Mouse (Mus musculus): ENCODE data around the gene Ruvbl1. TPM values are rescaled to one million over a fixed set of nuclear protein-coding genes. Genes with fewer than 3 reads are reported as not detected.

Gene Ruvbl1
- total RNA-seq (2021), result 10 to 100 TPM; 40.3 to 41.1 TPM
- long read RNA-seq, experiment 1, transcript Ruvbl1-201 (11 exons, 1,675 nt), result major isoform, 31 of 36 reads
- long read RNA-seq, experiment 1, partial matches to known transcripts, result 1 of 36 reads
- long read RNA-seq, experiment 1, other reads (novel, unspliced or antisense), result 4 of 36 reads
- long read RNA-seq, experiment 2, transcript Ruvbl1-201 (11 exons, 1,675 nt), result major isoform, 49 of 54 reads
- long read RNA-seq, experiment 2, partial matches to known transcripts, result 2 of 54 reads
- long read RNA-seq, experiment 2, other reads (novel, unspliced or antisense), result 3 of 54 reads

DNA sequence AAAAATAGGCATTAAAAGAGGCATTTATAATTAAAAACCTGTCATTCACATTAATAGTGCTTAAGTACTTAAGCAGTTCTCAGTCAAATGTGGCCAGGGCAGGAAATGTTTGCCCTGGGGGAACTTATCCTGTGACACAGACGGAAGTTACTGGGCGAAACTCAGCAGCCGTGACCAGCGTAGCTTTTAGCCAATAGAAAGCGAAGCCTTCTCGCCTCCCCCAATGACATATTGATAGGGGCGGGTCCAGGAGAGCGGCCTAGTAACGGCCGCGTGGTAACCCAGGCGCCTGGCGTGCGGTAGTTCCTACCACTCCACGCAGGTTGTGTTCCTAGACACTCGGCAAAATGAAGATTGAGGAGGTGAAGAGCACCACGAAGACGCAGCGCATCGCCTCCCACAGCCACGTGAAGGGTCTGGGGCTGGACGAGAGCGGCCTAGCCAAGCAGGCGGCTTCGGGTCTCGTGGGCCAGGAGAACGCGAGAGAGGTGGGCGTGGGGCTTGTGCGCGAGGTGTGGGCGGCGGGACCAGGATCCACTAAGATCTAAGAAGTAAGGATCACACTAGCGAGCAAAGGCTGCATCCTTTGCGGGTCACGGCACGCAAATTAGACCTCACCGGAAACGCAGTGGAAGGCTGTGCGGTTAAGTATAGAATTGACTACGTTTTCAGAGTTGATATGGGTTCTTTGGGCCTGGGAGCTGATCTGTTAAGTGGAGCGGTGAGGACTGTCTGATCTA is at the start of gene Ruvbl1:
Ruvbl1 (plus strand) TSS at position 229 of the 740 bp plus-strand sequence.
- peak within 1 kb of the TSS; percentile 73 for H3K27ac ChIP-seq
- TF ChIP-seq CTCF (conservative IDR thresholded peaks at IDR 0.05), result no peak
- DNase-seq (ENCODE audit: low spot score in 2 of 2), result peak; percentile 92 to 95
- H3K4me3 ChIP-seq, result peak within 1 kb of the TSS; percentile 68

DNA sequence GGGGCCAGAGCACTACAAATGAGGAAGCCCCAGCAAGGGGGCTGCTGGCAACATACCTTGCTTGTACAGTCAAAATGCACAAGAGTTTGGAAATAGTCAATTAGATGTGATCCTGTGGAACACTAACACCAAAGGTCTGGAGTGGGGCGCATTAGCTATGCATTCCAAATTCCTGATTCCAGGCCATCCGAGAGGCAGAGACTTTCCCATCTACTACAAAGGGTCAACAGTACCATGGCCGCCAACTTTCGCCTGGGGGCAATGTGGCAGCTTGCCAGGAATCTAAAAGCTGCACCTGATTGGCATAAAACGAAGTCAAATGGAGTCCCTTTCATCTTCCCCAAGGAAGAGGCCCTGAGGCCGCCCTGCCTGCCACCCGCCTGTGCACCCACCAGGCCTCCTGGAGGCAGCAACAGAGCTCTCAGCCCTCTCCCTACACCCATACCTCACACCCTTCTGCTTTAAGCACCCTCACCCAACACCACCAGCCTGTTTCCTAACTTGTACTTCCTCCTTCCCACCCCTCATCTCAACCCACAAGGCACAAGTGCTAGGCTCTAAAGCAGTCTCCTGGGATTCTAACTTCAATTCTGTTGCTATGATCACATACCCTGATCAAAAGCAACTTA is 49.0 kb upstream of the Ruvbl1 start:
- DNase-seq (ENCODE audit: low spot score in 2 of 2), result no peak
- H3K27ac ChIP-seq, result no peak overlapping the region
- H3K4me3 ChIP-seq, result no peak overlapping the region
- no peak for TF ChIP-seq CTCF (conservative IDR thresholded peaks at IDR 0.05)

DNA sequence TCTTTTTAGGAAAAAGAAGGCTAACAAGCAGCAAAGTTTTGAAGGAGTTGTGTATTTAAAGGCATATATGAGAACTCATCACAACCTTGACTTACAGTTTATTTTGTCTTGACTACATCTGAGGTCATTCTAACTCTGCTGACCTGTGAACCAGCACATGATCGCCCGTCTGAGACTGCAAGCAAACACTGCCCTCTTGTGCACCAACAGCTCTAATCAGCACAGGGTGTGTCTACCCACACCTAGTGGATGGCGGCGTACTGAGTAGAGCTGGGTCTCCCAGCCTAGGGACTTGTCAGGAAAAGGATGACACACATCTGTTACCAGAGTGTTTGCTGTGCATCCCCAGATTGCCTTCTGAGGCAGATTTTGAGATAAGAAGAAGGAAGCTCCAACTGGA is 34.0 kb upstream of the Ruvbl1 start:
- DNase-seq (ENCODE audit: low spot score in 2 of 2), result no peak
- Histone ChIP-seq H3K27ac (no peak overlapping the region), H3K4me3 (no peak overlapping the region)
- TF ChIP-seq CTCF (conservative IDR thresholded peaks at IDR 0.05), result peak; percentile 79

DNA sequence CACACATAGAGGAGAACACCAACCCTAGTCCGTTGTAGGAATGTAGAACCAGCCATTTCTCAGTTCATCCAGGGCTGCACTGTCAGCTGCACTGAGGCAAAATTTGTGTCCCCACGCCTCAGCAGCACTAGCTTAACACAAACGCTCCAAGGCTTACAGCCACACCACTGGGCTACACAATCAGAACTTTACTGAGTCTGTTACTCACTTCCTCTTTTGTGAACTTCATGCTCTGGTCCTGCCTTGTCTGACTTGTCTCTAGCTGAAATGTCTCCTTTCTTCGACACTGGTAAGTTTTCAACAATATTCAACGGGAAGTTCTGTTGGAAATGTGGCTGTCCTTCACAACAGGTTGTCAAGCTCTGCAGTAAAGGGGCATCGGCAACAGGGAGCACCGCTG is 29.6 kb upstream of the Ruvbl1 start:
- Histone ChIP-seq H3K27ac (no peak overlapping the region), H3K4me3 (no peak overlapping the region)
- no peak for DNase-seq (ENCODE audit: low spot score in 2 of 2)
- TF ChIP-seq CTCF (conservative IDR thresholded peaks at IDR 0.05), result no peak

DNA sequence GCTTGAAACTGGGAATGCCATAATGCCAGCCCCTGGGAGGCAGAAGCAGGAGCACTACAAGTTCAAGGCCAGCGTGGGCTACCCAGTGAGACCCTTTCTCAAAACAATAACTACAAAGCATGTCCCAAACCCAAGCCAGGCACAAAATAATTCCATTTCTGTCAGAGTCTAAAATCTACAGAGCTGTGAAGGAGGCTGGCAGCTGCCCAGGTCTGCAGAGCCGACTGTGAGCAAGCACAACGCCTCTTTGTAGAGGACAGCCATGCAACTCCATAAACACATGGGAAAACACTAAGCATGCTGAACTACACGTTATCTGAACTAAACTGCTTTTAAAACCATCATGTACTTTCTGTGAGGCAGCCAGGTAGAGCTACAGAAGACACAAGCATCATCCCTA is 26.2 kb upstream of the Ruvbl1 start:
- TF ChIP-seq CTCF (conservative IDR thresholded peaks at IDR 0.05), result no peak
- peak; percentile 29 to 34 for DNase-seq (ENCODE audit: low spot score in 2 of 2)
- Histone ChIP-seq H3K27ac (peak overlapping the region; percentile 67), H3K4me3 (no peak overlapping the region)

DNA sequence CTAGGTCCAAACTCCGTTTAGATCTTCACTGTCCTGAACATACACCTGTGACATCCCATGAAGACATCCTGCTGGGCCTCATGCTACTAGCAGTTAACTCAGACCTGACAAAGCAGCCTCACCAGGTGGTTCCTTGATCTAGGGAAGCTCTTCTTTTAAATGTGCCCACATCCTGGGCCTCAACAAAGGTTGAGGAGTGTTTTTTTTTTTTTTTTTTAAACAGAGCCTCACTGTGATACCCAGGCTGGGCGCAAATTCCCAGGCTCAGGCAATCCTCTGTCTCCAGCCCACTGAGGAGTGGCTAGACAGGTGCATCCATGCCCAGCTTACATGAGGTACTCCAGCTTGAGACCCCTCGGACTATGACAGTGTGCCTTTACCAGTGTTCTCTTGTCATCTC is 22.7 kb upstream of the Ruvbl1 start:
- H3K4me3 ChIP-seq, result no peak overlapping the region
- TF ChIP-seq CTCF (conservative IDR thresholded peaks at IDR 0.05), result no peak
- DNase-seq (ENCODE audit: low spot score in 2 of 2), result no peak
- H3K27ac ChIP-seq, result no peak overlapping the region

DNA sequence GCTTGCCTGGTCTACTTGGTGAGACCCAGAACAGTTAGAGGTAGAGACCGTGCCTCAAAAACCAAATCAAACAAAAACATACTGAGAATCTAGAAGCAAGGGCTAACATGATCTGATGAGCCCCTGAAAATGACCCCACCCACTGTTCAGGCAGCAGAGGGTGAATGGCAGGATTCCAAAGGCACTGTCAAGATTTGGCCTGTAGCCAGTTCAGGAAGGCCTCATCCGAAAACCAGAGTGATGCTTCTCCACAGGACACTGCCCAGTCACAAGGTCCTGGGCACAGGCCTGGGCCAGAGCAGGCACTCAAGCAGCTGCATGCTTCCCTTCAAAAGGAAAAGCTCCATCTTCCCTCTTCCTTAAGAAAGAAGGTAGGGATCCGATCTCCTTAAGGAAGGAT is 21.8 kb upstream of the Ruvbl1 start:
- Histone ChIP-seq H3K4me3 (no peak overlapping the region), H3K27ac (no peak overlapping the region)
- TF ChIP-seq CTCF (conservative IDR thresholded peaks at IDR 0.05), result no peak
- no peak for DNase-seq (ENCODE audit: low spot score in 2 of 2)

DNA sequence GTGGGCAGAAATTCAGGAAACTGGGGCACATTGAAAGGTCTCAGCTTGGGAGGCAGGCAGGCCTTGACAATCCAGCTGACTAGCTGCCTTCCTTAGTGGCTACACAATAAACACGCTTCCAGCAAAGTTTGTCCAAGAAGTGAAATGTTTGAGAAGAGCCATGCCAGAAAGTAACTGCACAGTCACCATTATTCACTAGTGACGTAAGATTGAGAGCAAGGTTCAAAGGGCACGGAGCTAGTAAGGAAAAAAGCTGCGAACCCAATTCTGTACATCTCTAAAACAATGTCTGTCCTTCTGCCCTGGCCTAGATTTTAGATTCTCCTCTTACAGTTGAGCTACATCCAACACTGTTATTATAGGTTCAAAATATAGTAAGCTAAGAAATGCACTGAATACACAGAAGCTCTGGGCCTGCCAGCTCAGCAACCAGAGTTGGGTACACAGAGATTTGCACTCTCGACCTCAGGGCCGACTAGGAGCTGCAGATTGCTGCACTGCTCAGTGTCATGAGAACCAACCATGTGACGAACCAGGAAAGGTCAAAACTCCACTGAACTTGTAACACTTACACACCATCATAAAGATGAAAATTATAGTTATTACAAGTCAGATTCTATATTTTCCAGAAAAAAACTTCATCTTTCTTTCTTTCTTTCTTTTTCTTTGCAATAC is 21.0 kb upstream of the Ruvbl1 start:
- no peak for TF ChIP-seq CTCF (conservative IDR thresholded peaks at IDR 0.05)
- no peak for DNase-seq (ENCODE audit: low spot score in 2 of 2)

DNA sequence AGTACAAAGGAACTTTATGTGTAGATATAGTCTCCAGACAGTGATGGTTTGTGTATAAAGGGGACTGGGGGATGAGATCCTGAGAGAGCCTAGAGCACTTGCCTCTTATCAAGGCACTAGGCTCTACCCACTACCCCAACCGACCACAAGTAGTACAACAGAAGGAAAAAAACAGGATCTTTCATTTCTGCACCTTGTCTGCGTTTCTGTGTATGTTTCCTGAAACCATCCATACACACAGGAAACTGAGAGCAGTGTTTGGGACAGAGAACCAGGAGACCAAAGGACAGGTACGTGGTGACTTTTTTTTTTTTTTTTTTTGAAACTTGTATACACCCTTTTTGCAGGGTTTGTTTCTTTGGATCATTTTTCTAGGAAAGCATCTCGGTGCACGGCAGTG is 19.5 kb upstream of the Ruvbl1 start:
- no peak for DNase-seq (ENCODE audit: low spot score in 2 of 2)
- Histone ChIP-seq H3K4me3 (peak overlapping the region; percentile 99), H3K27ac (peak overlapping the region; percentile 90; the same call in 1 of the 2 replicates)
- TF ChIP-seq CTCF (conservative IDR thresholded peaks at IDR 0.05), result no peak

More for the DNA sequence above, 21.0 kb upstream of the Ruvbl1 start:
- H3K4me3 ChIP-seq, result no peak overlapping the region
- no peak overlapping the region for H3K27ac ChIP-seq

DNA sequence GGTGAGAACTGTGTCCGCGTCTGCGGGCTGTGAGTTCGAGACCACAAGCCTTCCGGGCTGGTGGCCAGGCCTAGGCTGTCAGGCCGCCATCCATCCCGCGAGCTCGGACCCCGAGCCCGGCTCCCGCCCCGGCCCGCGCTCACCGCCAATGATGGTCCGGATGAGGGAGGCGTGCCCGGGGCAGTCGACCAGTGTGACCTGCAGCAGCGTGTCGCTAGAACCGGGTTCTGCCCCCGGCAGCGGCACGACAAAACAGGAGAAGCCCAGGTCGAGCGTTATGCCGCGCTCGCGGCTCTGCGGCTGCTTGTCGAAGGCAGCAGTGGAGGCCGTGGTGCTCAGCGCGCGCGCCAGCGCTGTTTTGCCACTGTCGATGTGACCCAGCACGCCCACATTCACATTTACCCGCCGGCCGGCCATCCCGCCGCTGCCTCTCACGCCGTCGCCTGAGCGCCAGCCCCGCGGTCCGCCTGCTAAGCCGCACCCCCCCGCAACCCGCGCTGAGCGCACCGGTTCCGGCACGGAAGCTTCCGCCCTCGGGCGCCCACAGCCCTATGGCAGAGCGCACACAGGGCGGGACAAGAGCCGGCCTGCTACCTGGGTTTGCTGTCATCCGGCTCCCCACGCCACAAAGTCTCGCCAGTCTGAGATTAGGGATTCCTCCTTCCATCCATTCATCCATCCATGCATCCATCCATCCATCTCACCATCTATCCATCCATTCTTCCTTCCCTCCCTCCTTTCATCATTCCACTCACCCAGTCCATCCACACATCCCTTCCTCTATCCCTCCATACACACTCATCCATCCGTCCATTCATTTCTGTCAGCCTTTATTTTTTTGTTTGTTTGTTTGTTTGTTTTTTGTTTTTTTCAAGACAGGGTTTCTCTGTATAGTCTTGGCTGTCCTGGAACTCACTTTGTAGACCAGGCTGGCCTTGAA is 18.9 kb upstream of the Ruvbl1 start, which contains the start of gene Eefsec:
Eefsec (minus strand) TSS at position 477 of the 940 bp plus-strand sequence.
- H3K27ac ChIP-seq, result peak within 1 kb of the TSS; percentile 90
- DNase-seq (ENCODE audit: low spot score in 2 of 2), result peak; percentile 66 to 81
- H3K4me3 ChIP-seq, result peak within 1 kb of the TSS; percentile 99
- 0 out of 2 replicates have a peak, but pooled peaks have one; percentile 8 for TF ChIP-seq CTCF (conservative IDR thresholded peaks at IDR 0.05)

DNA sequence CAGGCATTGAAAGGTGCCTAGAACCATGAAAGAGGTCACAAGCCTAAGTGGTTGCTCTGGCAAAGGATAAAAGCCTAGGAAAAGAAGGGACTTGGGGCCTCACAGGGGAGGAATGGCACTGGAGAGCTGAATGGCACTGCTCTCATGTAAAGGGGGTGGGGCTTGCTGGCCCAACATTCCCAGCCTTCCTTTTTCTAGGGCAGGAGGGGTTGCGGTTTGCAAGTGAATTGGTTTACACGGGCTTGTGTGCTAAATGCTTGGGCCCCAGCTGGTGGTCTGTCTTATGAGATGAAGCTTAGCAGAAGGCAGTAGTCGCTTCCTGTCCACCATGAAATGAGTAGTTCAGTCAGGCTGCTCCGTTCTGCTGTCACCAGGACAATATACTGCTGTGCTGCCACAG is 17.8 kb upstream of the Ruvbl1 start:
- DNase-seq (ENCODE audit: low spot score in 2 of 2), result no peak
- TF ChIP-seq CTCF (conservative IDR thresholded peaks at IDR 0.05), result no peak
- no peak overlapping the region for H3K27ac ChIP-seq
- H3K4me3 ChIP-seq, result no peak overlapping the region

DNA sequence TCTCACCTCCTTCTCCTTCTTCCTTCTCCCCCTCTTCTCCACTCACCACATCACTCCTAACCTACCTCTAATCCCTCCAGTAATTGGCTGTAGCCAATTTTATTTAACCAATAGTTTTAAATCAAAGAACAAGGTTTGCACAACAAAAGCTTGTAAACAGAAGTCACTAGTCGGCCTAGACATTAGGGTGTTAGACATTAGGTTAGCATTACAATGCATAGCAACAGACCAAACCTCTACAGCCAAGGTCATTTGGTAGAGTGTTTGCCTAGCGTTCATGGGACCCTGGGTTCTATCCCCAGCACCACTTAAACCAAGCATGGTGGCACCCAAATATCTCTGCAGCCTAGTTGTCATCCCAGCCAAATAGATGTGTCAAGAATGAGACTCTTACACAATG is 10.7 kb upstream of the Ruvbl1 start:
- Histone ChIP-seq H3K27ac (no peak overlapping the region), H3K4me3 (no peak overlapping the region)

More for the DNA sequence above, 10.7 kb upstream of the Ruvbl1 start:
- no peak for DNase-seq (ENCODE audit: low spot score in 2 of 2)
- no peak for TF ChIP-seq CTCF (conservative IDR thresholded peaks at IDR 0.05)
